Mouse (Mus musculus): ENCODE data around the gene Gm20738.
"Not testable (repeated sequence)": the region's sequence is repeated elsewhere in the genome, so short reads cannot be mapped to it uniquely, and the experiment has no call there.

The Gm20738 gene

DNA sequence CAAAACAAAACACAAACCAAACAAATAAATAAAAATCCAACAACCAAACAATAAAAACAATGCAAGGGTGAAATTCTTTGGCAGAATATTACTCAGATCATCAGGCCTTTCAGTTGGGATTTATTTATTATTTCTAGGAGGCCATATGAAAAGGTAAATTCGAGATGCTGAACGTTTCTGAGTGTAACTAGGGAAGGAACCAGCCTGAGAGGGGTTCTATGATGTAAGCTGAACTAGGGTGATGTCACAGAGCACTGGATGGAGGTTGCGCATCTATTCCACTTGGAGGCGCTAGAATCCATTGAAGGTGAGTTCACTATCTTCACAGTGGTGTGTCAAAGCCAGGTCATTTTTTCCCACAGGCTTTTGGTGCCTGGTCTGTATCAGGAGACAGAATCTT lies at the start of gene Gm20738:
Gm20738 (plus strand) TSS at position 301 of the 400 bp plus-strand sequence.
- not testable (repeated sequence) for DNase-seq (ENCODE audit: low read depth, low spot score)

Data from R1 (cell line).